Mouse (Mus musculus): Measurements from ENCODE around the gene Adprm. TPM values are rescaled to one million over a fixed set of nuclear protein-coding genes. Genes with fewer than 3 reads are reported as not detected.
"Not testable (repeated sequence)": the region's sequence is repeated elsewhere in the genome, so short reads cannot be mapped to it uniquely, and the experiment has no call there.

The Adprm gene
- polyA plus RNA-seq, 1 experiment from 2014 or later: 39.5 TPM

GRCm38 (mm10) chr11:67093201-67093600 is 40.8 kb upstream of the Adprm start:
- no peak overlapping the region for H3K4me2 ChIP-seq (ENCODE audit: low read depth, low read length)
- no peaks in the 10 kb centered on the region for H3K27me3 ChIP-seq (ENCODE audit: control insufficient read depth, insufficient read depth, low read length)
- no peaks in the 10 kb centered on the region for H3K4me1 ChIP-seq (ENCODE audit: control insufficient read depth, insufficient read depth, low read length)
- WGBS: 80% methylated on average over 9 of the region's 9 CpGs
- DNase-seq (ENCODE audit: low spot score) (no peak), ATAC-seq (replicated peaks; ENCODE audit: insufficient number of reproducible peaks, low FRiP score, low TSS enrichment, low read depth) (no peak)
- no peak overlapping the region for H3K27ac ChIP-seq (replicated peaks; ENCODE audit: low read depth, low read length)
- no peak overlapping the region for H3K4me3 ChIP-seq (ENCODE audit: low read depth, low read length)
- H3K9me3 ChIP-seq (replicated peaks; ENCODE audit: control insufficient read depth, low read length): no peaks in the 10 kb centered on the region
- no peak overlapping the region for H3K9ac ChIP-seq (replicated peaks; ENCODE audit: low read length)
- H3K36me3 ChIP-seq (replicated peaks; ENCODE audit: control insufficient read depth, insufficient read depth, low read depth, low read length): no peaks in the 10 kb centered on the region

GRCm38 (mm10) chr11:67092354-67092753 is 40.0 kb upstream of the Adprm start:
- not testable (repeated sequence) for H3K36me3 ChIP-seq (replicated peaks; ENCODE audit: control insufficient read depth, insufficient read depth, low read depth, low read length); ATAC-seq (replicated peaks; ENCODE audit: insufficient number of reproducible peaks, low FRiP score, low TSS enrichment, low read depth); DNase-seq (ENCODE audit: low spot score); H3K27ac ChIP-seq (replicated peaks; ENCODE audit: low read depth, low read length); H3K27me3 ChIP-seq (ENCODE audit: control insufficient read depth, insufficient read depth, low read length); H3K9me3 ChIP-seq (replicated peaks; ENCODE audit: control insufficient read depth, low read length); H3K4me2 ChIP-seq (ENCODE audit: low read depth, low read length); H3K4me3 ChIP-seq (ENCODE audit: low read depth, low read length); H3K4me1 ChIP-seq (ENCODE audit: control insufficient read depth, insufficient read depth, low read length); H3K9ac ChIP-seq (replicated peaks; ENCODE audit: low read length)
- WGBS: 93% methylated on average over 12 of the region's 12 CpGs

- no peaks in the 10 kb centered on the region for H3K4me1 ChIP-seq (ENCODE audit: control insufficient read depth, insufficient read depth, low read length)
- WGBS: 90% methylated on average over 12 of the region's 12 CpGs
- ATAC-seq (replicated peaks; ENCODE audit: insufficient number of reproducible peaks, low FRiP score, low TSS enrichment, low read depth) (no peak), DNase-seq (ENCODE audit: low spot score) (no peak)
- H3K36me3 ChIP-seq (replicated peaks; ENCODE audit: control insufficient read depth, insufficient read depth, low read depth, low read length): no peaks in the 10 kb centered on the region
- no peak overlapping the region for H3K9ac ChIP-seq (replicated peaks; ENCODE audit: low read length)
- H3K4me3 ChIP-seq (ENCODE audit: low read depth, low read length): no peak overlapping the region
- H3K27ac ChIP-seq (replicated peaks; ENCODE audit: low read depth, low read length): no peak overlapping the region
- peaks cover 6% of the 10 kb centered on the region; the same call in 1 of the 2 replicates for H3K27me3 ChIP-seq (ENCODE audit: control insufficient read depth, insufficient read depth, low read length)
- no peaks in the 10 kb centered on the region for H3K9me3 ChIP-seq (replicated peaks; ENCODE audit: control insufficient read depth, low read length)
- no peak overlapping the region for H3K4me2 ChIP-seq (ENCODE audit: low read depth, low read length)
Observed at GRCm38 (mm10) chr11:67087225-67087624, 34.8 kb upstream of the Adprm start.

- no peak overlapping the region for H3K27ac ChIP-seq (replicated peaks; ENCODE audit: low read depth, low read length)
- H3K36me3 ChIP-seq (replicated peaks; ENCODE audit: control insufficient read depth, insufficient read depth, low read depth, low read length): no peaks in the 10 kb centered on the region
- no peaks in the 10 kb centered on the region for H3K4me1 ChIP-seq (ENCODE audit: control insufficient read depth, insufficient read depth, low read length)
- no peak overlapping the region for H3K9ac ChIP-seq (replicated peaks; ENCODE audit: low read length)
- peaks cover 6% of the 10 kb centered on the region; the same call in 1 of the 2 replicates for H3K27me3 ChIP-seq (ENCODE audit: control insufficient read depth, insufficient read depth, low read length)
- no peak overlapping the region for H3K4me3 ChIP-seq (ENCODE audit: low read depth, low read length)
- WGBS: 53% methylated on average over 9 of the region's 9 CpGs
- H3K4me2 ChIP-seq (ENCODE audit: low read depth, low read length): no peak overlapping the region
- no peaks in the 10 kb centered on the region for H3K9me3 ChIP-seq (replicated peaks; ENCODE audit: control insufficient read depth, low read length)
- no peak for ATAC-seq (replicated peaks; ENCODE audit: insufficient number of reproducible peaks, low FRiP score, low TSS enrichment, low read depth)
- DNase-seq (ENCODE audit: low spot score): no peak
Observed at GRCm38 (mm10) chr11:67086467-67087164, 34.2 kb upstream of the Adprm start.

- peak; percentile 87 for DNase-seq (ENCODE audit: low spot score)
- Histone ChIP-seq H3K9me3 (replicated peaks; ENCODE audit: control insufficient read depth, low read length) (no peaks in the 10 kb centered on the region), H3K4me1 (ENCODE audit: control insufficient read depth, insufficient read depth, low read length) (no peaks in the 10 kb centered on the region; the same call in 1 of the 2 replicates), H3K9ac (replicated peaks; ENCODE audit: low read length) (no peak overlapping the region), H3K27ac (replicated peaks; ENCODE audit: low read depth, low read length) (no peak overlapping the region), H3K4me3 (ENCODE audit: low read depth, low read length) (no peak overlapping the region), H3K4me2 (ENCODE audit: low read depth, low read length) (no peak overlapping the region), H3K27me3 (ENCODE audit: control insufficient read depth, insufficient read depth, low read length) (peaks cover 6% of the 10 kb centered on the region; the same call in 1 of the 2 replicates), H3K36me3 (replicated peaks; ENCODE audit: control insufficient read depth, insufficient read depth, low read depth, low read length) (no peaks in the 10 kb centered on the region)
- ATAC-seq (replicated peaks; ENCODE audit: insufficient number of reproducible peaks, low FRiP score, low TSS enrichment, low read depth): no peak
- 5% methylated on average over 6 of the region's 6 CpGs for WGBS
Observed at GRCm38 (mm10) chr11:67085489-67085888, 33.1 kb upstream of the Adprm start.

- peaks cover 6% of the 10 kb centered on the region; the same call in 1 of the 2 replicates for H3K27me3 ChIP-seq (ENCODE audit: control insufficient read depth, insufficient read depth, low read length)
- H3K4me1 ChIP-seq (ENCODE audit: control insufficient read depth, insufficient read depth, low read length): no peaks in the 10 kb centered on the region; the same call in 1 of the 2 replicates
- H3K27ac ChIP-seq (replicated peaks; ENCODE audit: low read depth, low read length): no peak overlapping the region
- H3K36me3 ChIP-seq (replicated peaks; ENCODE audit: control insufficient read depth, insufficient read depth, low read depth, low read length): no peaks in the 10 kb centered on the region
- 40% methylated on average over 32 of the region's 32 CpGs for WGBS
- no peak for DNase-seq (ENCODE audit: low spot score)
- no peak for ATAC-seq (replicated peaks; ENCODE audit: insufficient number of reproducible peaks, low FRiP score, low TSS enrichment, low read depth)
- H3K4me3 ChIP-seq (ENCODE audit: low read depth, low read length): no peak overlapping the region
- H3K9me3 ChIP-seq (replicated peaks; ENCODE audit: control insufficient read depth, low read length): no peaks in the 10 kb centered on the region
- H3K4me2 ChIP-seq (ENCODE audit: low read depth, low read length): no peak overlapping the region
- H3K9ac ChIP-seq (replicated peaks; ENCODE audit: low read length): no peak overlapping the region
Observed at GRCm38 (mm10) chr11:67083712-67084340, 31.4 kb upstream of the Adprm start.

- no peak for ATAC-seq (replicated peaks; ENCODE audit: insufficient number of reproducible peaks, low FRiP score, low TSS enrichment, low read depth)
- H3K36me3 ChIP-seq (replicated peaks; ENCODE audit: control insufficient read depth, insufficient read depth, low read depth, low read length): no peaks in the 10 kb centered on the region
Observed at GRCm38 (mm10) chr11:67083239-67083638, 30.8 kb upstream of the Adprm start.

GRCm38 (mm10) chr11:67082793-67083192 is 30.4 kb upstream of the Adprm start:
- H3K27me3 ChIP-seq (ENCODE audit: control insufficient read depth, insufficient read depth, low read length): peaks cover 6% of the 10 kb centered on the region; the same call in 1 of the 2 replicates
- no peaks in the 10 kb centered on the region for H3K9me3 ChIP-seq (replicated peaks; ENCODE audit: control insufficient read depth, low read length)
- no peak overlapping the region for H3K9ac ChIP-seq (replicated peaks; ENCODE audit: low read length)
- no peaks in the 10 kb centered on the region; the same call in 1 of the 2 replicates for H3K4me1 ChIP-seq (ENCODE audit: control insufficient read depth, insufficient read depth, low read length)
- no peaks in the 10 kb centered on the region for H3K36me3 ChIP-seq (replicated peaks; ENCODE audit: control insufficient read depth, insufficient read depth, low read depth, low read length)
- H3K27ac ChIP-seq (replicated peaks; ENCODE audit: low read depth, low read length): no peak overlapping the region
- DNase-seq (ENCODE audit: low spot score): no peak
- ATAC-seq (replicated peaks; ENCODE audit: insufficient number of reproducible peaks, low FRiP score, low TSS enrichment, low read depth): no peak
- no peak overlapping the region for H3K4me2 ChIP-seq (ENCODE audit: low read depth, low read length)
- no peak overlapping the region for H3K4me3 ChIP-seq (ENCODE audit: low read depth, low read length)
- 89% methylated on average over 13 of the region's 13 CpGs for WGBS

More at GRCm38 (mm10) chr11:67083239-67083638, 30.8 kb upstream of the Adprm start:
- DNase-seq (ENCODE audit: low spot score): no peak
- WGBS: 62% methylated on average over 6 of the region's 6 CpGs
- Histone ChIP-seq H3K4me1 (ENCODE audit: control insufficient read depth, insufficient read depth, low read length) (no peaks in the 10 kb centered on the region; the same call in 1 of the 2 replicates), H3K4me3 (ENCODE audit: low read depth, low read length) (no peak overlapping the region), H3K27ac (replicated peaks; ENCODE audit: low read depth, low read length) (no peak overlapping the region), H3K27me3 (ENCODE audit: control insufficient read depth, insufficient read depth, low read length) (peaks cover 6% of the 10 kb centered on the region; the same call in 1 of the 2 replicates), H3K9me3 (replicated peaks; ENCODE audit: control insufficient read depth, low read length) (no peaks in the 10 kb centered on the region), H3K4me2 (ENCODE audit: low read depth, low read length) (no peak overlapping the region), H3K9ac (replicated peaks; ENCODE audit: low read length) (no peak overlapping the region)

All from embryonic facial prominence, embryonic 11.5 days (tissue).